Mouse (Mus musculus) CD4-positive, CD25-positive, alpha-beta regulatory T cell (primary cell): ENCODE results near the gene Gltpd2. TPM values are rescaled to one million over a fixed set of nuclear protein-coding genes. Genes with fewer than 3 reads are reported as not detected.

ENCODE experiments used
- polyA plus RNA-seq: library from polyadenylated mRNA; unstranded; fragments of 100-300 nt; shearing (Covaris generic); gene quantifications from one replicate; pipeline ENCODE4 v1.2.1, GENCODE M21; 2017

Gene Gltpd2
- not detected for polyA plus RNA-seq

GRCm38 (mm10) chr11:70518923-70519322, at the start of gene Gltpd2:
Gltpd2 (plus strand) TSS chr11:70519196.

GRCm38 (mm10) chr11:70504970-70505369, 14.0 kb upstream of the Gltpd2 start, which contains the start of gene Tm4sf5:
Tm4sf5 (plus strand) TSS chr11:70505244.

GRCm38 (mm10) chr11:70514288-70514687, 4.7 kb upstream of the Gltpd2 start, which contains the start of gene Vmo1:
Vmo1 (minus strand) TSS chr11:70514616.

GRCm38 (mm10) chr11:70525184-70525678, 6.2 kb downstream of the Gltpd2 start, which contains the start of gene Psmb6:
Psmb6 (plus strand) TSS chr11:70525367.

GRCm38 (mm10) chr11:70532839-70533238, 13.8 kb downstream of the Gltpd2 start, which contains the start of gene Gm40193:
Gm40193 (minus strand) TSS chr11:70532939.

GRCm38 (mm10) chr11:70539877-70540587, 21.0 kb downstream of the Gltpd2 start, which contains the start of gene Pld2:
Pld2 (plus strand) TSS chr11:70540064.

GRCm38 (mm10) chr11:70562287-70562994, 43.4 kb downstream of the Gltpd2 start, which contains the start of gene Mink1:
Mink1 (plus strand) TSS chr11:70562881.

Other genes with a start within 250 kb of the Gltpd2 start
- gene Alox12e, start 196.6 kb upstream of the Gltpd2 start, polyA plus RNA-seq, result not detected
- gene Alox15, start 167.2 kb upstream of the Gltpd2 start, polyA plus RNA-seq, result 0.41 TPM
- 13.5 TPM for gene Pelp1, start 109.2 kb upstream of the Gltpd2 start, polyA plus RNA-seq
- 284 TPM for gene Arrb2, start 86.6 kb upstream of the Gltpd2 start, polyA plus RNA-seq
- 70.2 TPM for gene Med11, start 67.3 kb upstream of the Gltpd2 start, polyA plus RNA-seq
- 0.13 TPM for gene Zmynd15, start 59.8 kb upstream of the Gltpd2 start, polyA plus RNA-seq
- 1.1 TPM for gene Cxcl16, start 59.2 kb upstream of the Gltpd2 start, polyA plus RNA-seq
- 1.2 TPM for gene Tm4sf5, start 14.0 kb upstream of the Gltpd2 start, polyA plus RNA-seq
- not detected for gene Vmo1, start 4.6 kb upstream of the Gltpd2 start, polyA plus RNA-seq
- 353 TPM for gene Psmb6, start 6.2 kb downstream of the Gltpd2 start, polyA plus RNA-seq
- not detected for gene Gm40193, start 13.7 kb downstream of the Gltpd2 start, polyA plus RNA-seq
- gene Pld2, start 20.9 kb downstream of the Gltpd2 start, polyA plus RNA-seq, result 1.9 TPM
- gene Mink1, start 43.7 kb downstream of the Gltpd2 start, polyA plus RNA-seq, result 17.5 TPM
- 0.30 TPM for gene 4930544D05Rik, start 96.7 kb downstream of the Gltpd2 start, polyA plus RNA-seq
- gene Chrne, start 100.0 kb downstream of the Gltpd2 start, polyA plus RNA-seq, result 1.1 TPM
- 0.08 TPM for gene Gp1ba, start 119.9 kb downstream of the Gltpd2 start, polyA plus RNA-seq
- 428 TPM for gene Rnf167, start 128.0 kb downstream of the Gltpd2 start, polyA plus RNA-seq
- 168 TPM for gene Slc25a11, start 128.3 kb downstream of the Gltpd2 start, polyA plus RNA-seq
- 5,457 TPM for gene Pfn1, start 135.4 kb downstream of the Gltpd2 start, polyA plus RNA-seq
- gene Eno3, start 138.0 kb downstream of the Gltpd2 start, polyA plus RNA-seq, result 36.6 TPM
- gene Spag7, start 150.2 kb downstream of the Gltpd2 start, polyA plus RNA-seq, result 81.0 TPM
- gene Camta2, start 168.9 kb downstream of the Gltpd2 start, polyA plus RNA-seq, result 43.3 TPM
- 0.66 TPM for gene Inca1, start 181.0 kb downstream of the Gltpd2 start, polyA plus RNA-seq
- gene Kif1c, start 181.4 kb downstream of the Gltpd2 start, polyA plus RNA-seq, result 1.8 TPM
- gene Zfp3, start 245.0 kb downstream of the Gltpd2 start, polyA plus RNA-seq, result 7.6 TPM